Mouse (Mus musculus) frontal cortex, adult 2 months (tissue): ENCODE measurements around the gene Tmpo. TPM values are rescaled to one million over a fixed set of nuclear protein-coding genes. Genes with fewer than 3 reads are reported as not detected.

ENCODE experiments used
- DNase-seq, 2 experiments: peaks; one replicate each; pipeline ENCODE4 v3.0.0; 2022; ENCODE audit warnings: low spot score in 1 of 2; ENCODE audit errors: extremely low spot score in 1 of 2
- polyA plus RNA-seq: library from polyadenylated mRNA; depleted of rRNA; stranded (reverse); fragments of >200 nt; gene quantifications from 2 replicates; pipeline ENCODE4 v1.2.3, GENCODE M21; 2012; rRNA removed

Tmpo gene
- 44.1 and 47.8 TPM in 2 replicates for polyA plus RNA-seq

GRCm38 (mm10) chr10:91180761-91181460 is at the start of gene Tmpo:
TSS of gene Tmpo (minus strand) at chr10:91181315.
- DNase-seq, result no peak

DNA sequence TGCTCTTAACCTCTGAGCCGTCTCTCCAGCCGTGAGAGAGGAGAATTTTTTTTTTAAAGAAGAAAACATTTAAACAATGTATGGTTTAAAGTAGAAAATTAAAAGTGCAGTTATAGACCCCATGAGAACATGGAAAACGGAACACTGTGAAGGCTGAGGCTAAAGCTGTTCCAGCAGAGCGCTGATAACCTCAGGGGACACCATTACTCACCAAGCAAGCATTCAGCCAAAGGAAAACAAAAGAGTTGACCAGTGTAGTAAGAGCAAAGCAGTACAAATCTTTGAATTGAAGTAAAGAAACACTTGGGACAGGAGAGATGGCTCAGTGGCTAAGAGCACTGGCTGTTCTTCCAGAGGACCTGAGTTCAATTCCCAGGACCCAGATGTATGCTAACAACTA is 49.3 kb upstream of the Tmpo start:
- DNase-seq, result no peak

- no peak for DNase-seq
Observed at GRCm38 (mm10) chr10:91229518-91229961, 48.4 kb upstream of the Tmpo start.

DNA sequence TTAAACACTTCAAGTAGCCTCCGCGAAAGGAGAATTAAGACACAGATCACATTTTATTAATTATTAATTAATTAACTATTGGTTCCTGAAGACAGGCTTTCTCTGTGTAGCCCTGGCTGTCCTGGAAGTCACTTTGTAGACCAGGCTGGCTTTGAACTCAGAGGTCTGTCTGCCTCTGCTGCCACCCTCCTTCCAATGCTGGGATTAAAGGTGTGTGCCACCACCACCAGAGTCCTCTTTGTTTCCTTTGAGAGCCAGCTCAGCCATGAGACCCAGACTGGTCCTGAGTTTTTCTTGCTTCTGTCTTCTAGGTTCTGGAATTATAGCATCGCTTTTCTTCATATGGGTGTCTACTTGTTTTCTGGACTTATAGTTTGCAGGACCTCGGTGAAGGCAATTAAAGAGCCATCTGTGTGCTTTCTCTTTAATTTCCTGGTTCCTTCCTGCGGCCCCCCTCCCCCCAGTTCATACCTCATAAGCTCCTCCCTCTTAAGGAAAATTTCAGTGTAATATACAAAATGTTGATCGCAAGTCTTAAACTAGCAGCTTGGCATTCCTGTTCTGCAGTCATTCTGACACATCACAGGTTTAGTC is 47.9 kb upstream of the Tmpo start:
- DNase-seq, result no peak

- DNase-seq, result no peak
Observed at GRCm38 (mm10) chr10:91227034-91227433, 45.9 kb upstream of the Tmpo start.

DNA sequence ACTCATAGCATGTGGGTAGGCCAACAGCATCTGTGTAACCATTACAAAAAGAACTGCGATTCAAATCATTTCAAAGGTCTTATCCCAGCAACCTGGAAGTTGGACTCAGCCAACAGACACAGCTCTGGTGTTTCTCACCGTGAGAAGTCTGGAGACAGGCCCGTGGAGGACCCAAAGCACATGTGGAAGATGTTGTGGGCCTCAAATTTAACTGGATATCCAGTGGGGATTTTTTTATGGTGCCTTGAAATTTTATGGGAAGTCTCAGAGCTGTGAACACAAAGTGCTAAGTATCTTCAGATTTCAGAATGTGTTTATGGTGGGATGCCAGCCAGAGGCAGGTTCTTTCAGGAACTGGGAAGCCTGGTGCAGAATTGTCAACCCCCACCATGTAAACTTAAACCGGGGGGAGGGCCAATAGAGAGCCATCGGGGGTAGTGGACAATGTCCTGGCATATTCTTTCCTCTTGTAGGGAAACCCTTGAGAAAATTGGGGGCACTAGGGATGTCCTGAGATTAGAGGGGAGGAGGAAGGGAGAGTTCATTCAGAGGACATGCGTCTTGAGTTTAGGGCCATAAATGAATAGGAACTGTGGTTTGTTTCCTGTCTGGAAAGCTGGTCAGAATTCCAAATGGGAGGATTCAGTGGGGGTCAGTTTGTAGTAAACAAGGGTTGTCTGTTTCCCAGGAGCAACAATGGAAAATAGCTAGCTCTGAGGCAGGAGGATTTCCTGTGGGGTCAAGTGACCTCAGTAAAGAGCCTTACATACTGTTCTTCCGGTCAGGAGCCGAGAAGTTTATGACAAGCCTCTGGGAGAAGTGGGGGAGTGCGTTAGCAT is 41.5 kb upstream of the Tmpo start:
- no peak for DNase-seq

DNA sequence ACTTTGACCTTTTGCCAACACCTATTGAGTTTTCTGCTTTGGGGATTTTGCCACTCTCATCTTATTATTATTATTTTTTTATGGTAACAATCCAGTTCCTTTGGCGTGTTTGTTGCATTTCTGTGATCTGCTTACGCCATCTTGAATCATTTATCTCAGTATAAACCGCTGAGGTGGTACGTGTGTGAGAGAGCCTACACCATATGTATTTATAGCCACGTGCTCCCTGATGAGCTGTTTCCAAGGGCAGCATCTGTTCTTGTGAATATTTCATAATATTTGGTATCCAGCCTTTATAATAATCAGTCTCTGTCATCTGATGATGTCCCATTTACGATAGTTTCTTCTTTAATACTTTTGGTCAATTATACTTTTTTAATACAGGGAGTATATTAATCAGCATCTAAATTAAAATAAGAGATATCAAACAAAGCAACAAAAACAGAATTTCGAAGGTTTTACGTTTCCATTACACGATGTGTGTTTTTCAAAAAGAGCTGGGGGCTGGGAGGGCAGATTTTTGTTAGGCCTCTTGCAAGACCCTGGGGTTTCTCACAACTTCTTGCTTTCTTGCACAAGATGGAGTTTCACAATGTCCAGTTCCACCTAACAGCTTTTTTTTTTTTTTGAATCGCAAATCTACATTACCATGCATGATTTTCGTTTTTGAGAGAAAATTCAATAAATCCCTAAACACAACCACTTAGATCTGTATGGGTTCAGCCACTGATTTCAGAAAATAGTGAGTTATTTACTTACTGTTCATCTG is 28.0 kb upstream of the Tmpo start:
- no peak for DNase-seq

DNA sequence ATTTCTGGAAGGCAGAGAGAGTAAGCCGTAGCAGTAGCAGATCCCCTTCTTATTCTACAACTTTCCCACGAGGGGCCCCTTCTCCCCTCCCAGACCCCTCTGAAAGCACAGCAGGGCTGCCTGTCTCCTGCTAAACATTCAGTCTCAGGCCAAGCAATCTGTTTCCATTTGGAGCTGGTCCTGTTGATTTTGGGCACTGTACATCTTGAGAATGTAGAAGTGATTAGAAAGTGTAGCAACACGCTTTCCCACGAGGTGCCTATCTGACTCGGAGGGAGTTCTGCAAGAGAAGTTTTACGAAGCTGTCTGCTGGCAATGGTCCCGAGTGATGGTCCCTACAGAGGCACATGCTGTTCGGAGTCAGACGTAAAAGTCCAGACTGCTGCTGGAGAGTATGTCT is 27.3 kb upstream of the Tmpo start:
- DNase-seq, result no peak

- DNase-seq, result no peak
Observed at GRCm38 (mm10) chr10:91207275-91207674, 26.2 kb upstream of the Tmpo start.

DNA sequence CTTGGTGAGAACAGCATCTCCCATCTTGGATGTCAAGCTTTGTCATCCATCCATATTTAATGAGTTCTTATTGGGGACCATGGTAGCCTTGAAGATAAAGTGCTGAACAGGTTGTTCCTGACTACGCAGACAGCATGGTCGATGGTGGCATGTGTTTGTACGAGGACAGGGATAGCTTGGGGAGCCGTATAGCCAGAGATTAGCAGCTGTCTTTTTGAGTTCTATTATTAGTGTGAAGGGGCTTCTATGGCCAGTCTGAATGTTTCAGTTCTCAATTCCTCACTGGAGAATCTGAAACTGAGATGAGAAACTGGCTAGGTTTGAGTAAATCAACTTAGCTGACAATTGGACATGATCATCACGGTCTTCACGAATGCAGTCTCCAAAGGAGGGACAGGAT is 24.5 kb upstream of the Tmpo start:
- no peak for DNase-seq

DNA sequence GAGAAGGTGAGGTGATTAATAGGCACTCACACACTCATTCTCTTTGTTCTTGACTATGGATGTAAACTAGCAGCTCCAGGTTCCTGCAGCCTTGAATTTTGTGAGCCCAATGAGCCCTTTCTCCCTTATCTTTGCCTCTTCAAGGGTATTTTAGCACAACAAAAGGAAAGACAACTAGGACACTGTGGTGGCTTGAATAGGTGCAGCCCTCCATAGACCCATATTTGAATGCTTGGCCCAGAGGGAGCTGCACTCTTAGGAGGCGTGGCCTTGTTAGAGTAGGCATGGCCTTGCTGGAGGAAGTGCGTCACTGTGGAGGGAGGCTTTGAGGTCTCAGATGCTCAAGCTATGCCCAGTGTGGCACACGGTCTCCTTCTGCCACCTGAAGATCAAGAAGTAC is 19.5 kb upstream of the Tmpo start:
- no peak for DNase-seq

- DNase-seq, result no peak
Observed at GRCm38 (mm10) chr10:91199238-91199780, 18.2 kb upstream of the Tmpo start.

- DNase-seq, result no peak
Observed at GRCm38 (mm10) chr10:91197704-91198103, 16.6 kb upstream of the Tmpo start.

DNA sequence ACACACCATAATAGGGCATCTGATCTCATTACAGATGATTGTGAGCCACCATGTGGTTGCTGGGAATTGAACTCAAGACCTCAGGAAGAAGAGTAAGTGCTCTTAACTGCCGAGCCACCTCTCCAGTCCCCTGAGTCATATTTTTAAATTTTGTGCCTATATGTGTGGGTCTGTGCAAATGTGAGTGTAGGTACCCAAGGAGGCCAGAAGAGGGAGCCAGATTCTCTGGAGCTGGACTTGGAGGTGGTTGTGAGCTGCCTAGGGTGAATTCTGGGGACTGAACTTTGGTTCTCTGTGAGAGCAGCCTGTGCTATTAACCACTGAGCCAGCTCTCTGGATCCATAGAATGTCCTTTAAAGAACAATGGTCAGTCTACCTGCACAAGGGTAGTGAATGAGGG is 15.7 kb upstream of the Tmpo start:
- DNase-seq, result no peak

- no peak for DNase-seq
Observed at GRCm38 (mm10) chr10:91195680-91196079, 14.6 kb upstream of the Tmpo start.

DNA sequence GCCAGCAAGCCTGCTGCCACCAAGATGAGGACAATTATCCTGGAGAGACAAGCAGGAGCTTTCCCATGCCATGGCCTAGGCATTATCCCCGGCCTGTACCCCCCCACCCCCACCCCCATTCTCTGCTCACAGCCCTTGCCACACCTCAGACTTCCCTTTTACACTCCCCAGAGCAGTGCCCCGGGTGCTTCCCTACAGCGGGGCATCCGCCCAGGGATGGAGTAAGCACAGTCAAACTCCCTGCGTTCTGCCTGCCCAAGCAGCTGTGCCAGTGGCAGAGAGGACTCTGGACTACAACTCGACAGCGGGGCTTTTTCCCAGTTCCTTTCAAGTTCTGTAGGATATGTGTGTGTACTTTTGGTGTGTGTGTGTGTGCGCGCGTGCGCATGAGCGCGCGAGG is 14.0 kb upstream of the Tmpo start:
- no peak for DNase-seq

DNA sequence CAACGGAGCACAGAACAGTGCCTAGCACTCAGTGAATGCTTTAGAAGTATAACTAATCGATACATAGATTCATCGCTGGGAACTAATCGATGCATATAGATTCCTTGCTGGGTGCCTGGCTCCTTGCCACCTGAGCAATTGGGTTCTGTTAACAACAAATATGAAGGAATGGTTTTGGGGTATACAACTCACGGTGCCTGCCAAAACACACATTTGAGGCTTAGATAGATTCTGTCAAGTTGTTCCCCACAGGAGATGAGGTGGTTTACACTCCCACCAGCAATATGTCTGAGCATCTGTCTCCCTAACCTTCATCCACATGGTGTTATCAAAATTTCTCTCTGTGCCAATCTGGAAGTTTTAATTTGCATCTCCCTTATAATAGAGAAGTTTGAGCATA is 10.7 kb upstream of the Tmpo start:
- DNase-seq, result peak; percentile 71 to 89

DNA sequence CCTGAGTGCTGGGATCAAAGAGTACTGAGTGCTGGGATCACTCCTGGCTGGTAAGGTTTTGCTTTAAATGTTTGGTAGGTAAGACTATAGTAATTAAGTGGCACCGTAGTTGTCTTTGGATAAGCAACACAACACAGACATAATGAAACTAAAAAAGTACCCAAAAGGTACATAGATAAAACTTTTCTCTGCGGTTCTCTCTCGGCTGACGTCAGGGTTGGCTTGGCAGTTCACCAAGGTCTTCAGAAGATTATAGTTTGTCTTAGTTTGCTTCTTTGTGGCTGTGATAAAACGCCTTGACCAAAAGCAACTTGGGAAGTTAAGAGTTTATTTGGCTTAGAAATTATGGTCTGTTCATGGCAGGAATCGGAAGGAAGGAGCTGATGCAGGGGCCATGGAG is 8.4 kb upstream of the Tmpo start:
- no peak for DNase-seq

- no peak for DNase-seq
Observed at GRCm38 (mm10) chr10:91188684-91189287, 7.7 kb upstream of the Tmpo start.

- DNase-seq, result peak; percentile 85 to 96
Observed at GRCm38 (mm10) chr10:91187872-91188271, 6.8 kb upstream of the Tmpo start.
